Mouse (Mus musculus) layer of hippocampus, adult 2 months (tissue): Measurements from ENCODE around the gene Naa40. TPM values are rescaled to one million over a fixed set of nuclear protein-coding genes. Genes with fewer than 3 reads are reported as not detected.

ENCODE experiments used
- DNase-seq, 2 experiments: peaks; one replicate each; pipeline ENCODE4 v3.0.0; 2022; ENCODE audit warnings: low spot score in 2 of 2
- H3K27ac ChIP-seq: fragments of 200-600 bp; 2 replicates; pipeline ENCODE4 v1.8.1; 2022
- H3K4me3 ChIP-seq: fragments of 200-600 bp; 2 replicates; pipeline ENCODE4 v1.8.1; 2022; ENCODE audit warnings: mild to moderate bottlenecking
- CTCF ChIP-seq: fragments of 200-600 bp; conservative IDR thresholded peaks from 2 replicates; pipeline ENCODE4 v1.8.1; 2022; ENCODE audit warnings: antibody characterized with exemption, mild to moderate bottlenecking, moderate library complexity
- total RNA-seq, 2 experiments: library from RNA; stranded (reverse); gene quantifications; 2 replicates each; pipeline ENCODE4 v1.2.3; 2021

Gene Naa40
- total RNA-seq, 2 experiments from 2014 or later: 34.2 to 38.1 TPM

- Histone ChIP-seq H3K27ac (no peak overlapping the region), H3K4me3 (no peak overlapping the region)
- DNase-seq: no peak
- TF ChIP-seq CTCF: peak; percentile 25; the same call in 1 of the 2 replicates
Observed at GRCm38 (mm10) chr19:7261964-7262363, 21.0 kb upstream of the Naa40 start.

GRCm38 (mm10) chr19:7261476-7261875, 20.5 kb upstream of the Naa40 start:
- TF ChIP-seq CTCF: no peak
- Histone ChIP-seq H3K4me3 (no peak overlapping the region), H3K27ac (no peak overlapping the region)
- DNase-seq: no peak

GRCm38 (mm10) chr19:7257881-7258280, 16.9 kb upstream of the Naa40 start:
- Histone ChIP-seq H3K27ac (no peak overlapping the region), H3K4me3 (no peak overlapping the region)
- DNase-seq: no peak
- TF ChIP-seq CTCF: no peak

GRCm38 (mm10) chr19:7246021-7246420, 5.0 kb upstream of the Naa40 start:
- no peak overlapping the region for H3K27ac ChIP-seq
- H3K4me3 ChIP-seq: no peak overlapping the region
- TF ChIP-seq CTCF: no peak
- no peak for DNase-seq

GRCm38 (mm10) chr19:7240291-7240690, 692 bp downstream of the Naa40 start:
- H3K4me3 ChIP-seq: peak overlapping the region; percentile 65
- H3K27ac ChIP-seq: peak overlapping the region; percentile 88
- no peak for TF ChIP-seq CTCF
- no peak for DNase-seq

- no peak for TF ChIP-seq CTCF
- no peak for DNase-seq
- Histone ChIP-seq H3K27ac (peak overlapping the region; percentile 88; the same call in 1 of the 2 replicates), H3K4me3 (peak overlapping the region; percentile 65)
Observed at GRCm38 (mm10) chr19:7239574-7239973, 1.4 kb downstream of the Naa40 start.

- no peak for DNase-seq
- TF ChIP-seq CTCF: no peak
- Histone ChIP-seq H3K4me3 (no peak overlapping the region), H3K27ac (no peak overlapping the region)
Observed at GRCm38 (mm10) chr19:7236742-7237141, 4.2 kb downstream of the Naa40 start.

GRCm38 (mm10) chr19:7236011-7236410, 5.0 kb downstream of the Naa40 start:
- Histone ChIP-seq H3K4me3 (no peak overlapping the region), H3K27ac (no peak overlapping the region)
- DNase-seq: no peak
- TF ChIP-seq CTCF: no peak

GRCm38 (mm10) chr19:7235461-7235860, 5.5 kb downstream of the Naa40 start:
- no peak for DNase-seq
- H3K27ac ChIP-seq: no peak overlapping the region
- TF ChIP-seq CTCF: no peak
- no peak overlapping the region for H3K4me3 ChIP-seq

GRCm38 (mm10) chr19:7234537-7235221, 6.3 kb downstream of the Naa40 start:
- peak; percentile 86 to 88 for DNase-seq
- peak; percentile 93 for TF ChIP-seq CTCF
- H3K27ac ChIP-seq: 0 out of 2 replicates have a peak overlapping the region, but pooled peaks have one; percentile 32
- H3K4me3 ChIP-seq: no peak overlapping the region

- Histone ChIP-seq H3K27ac (no peak overlapping the region), H3K4me3 (no peak overlapping the region)
- TF ChIP-seq CTCF: no peak
- DNase-seq: no peak
Observed at GRCm38 (mm10) chr19:7226511-7226914, 14.5 kb downstream of the Naa40 start.

GRCm38 (mm10) chr19:7225096-7225690, 15.8 kb downstream of the Naa40 start:
- no peak for DNase-seq
- no peak for TF ChIP-seq CTCF

GRCm38 (mm10) chr19:7224253-7224652, 16.7 kb downstream of the Naa40 start:
- Histone ChIP-seq H3K27ac (no peak overlapping the region), H3K4me3 (no peak overlapping the region)
- DNase-seq: no peak
- TF ChIP-seq CTCF: no peak

More at GRCm38 (mm10) chr19:7225096-7225690, 15.8 kb downstream of the Naa40 start:
- Histone ChIP-seq H3K27ac (no peak overlapping the region), H3K4me3 (no peak overlapping the region)

- H3K27ac ChIP-seq: no peak overlapping the region
- no peak for DNase-seq
- no peak overlapping the region for H3K4me3 ChIP-seq
- TF ChIP-seq CTCF: no peak
Observed at GRCm38 (mm10) chr19:7223488-7223887, 17.5 kb downstream of the Naa40 start.
